Mouse (Mus musculus) CD4-positive, CD25-positive, alpha-beta regulatory T cell, adult 2 months (primary cell): Measurements from ENCODE around the gene Pomt2.
"Not testable (repeated sequence)": the region's sequence is repeated elsewhere in the genome, so short reads cannot be mapped to it uniquely, and the experiment has no call there.

Source experiments
- DNase-seq: peaks from one replicate; pipeline ENCODE4 v3.0.0-alpha.2; 2012; ENCODE audit warnings: low read depth, low spot score

The Pomt2 gene

DNA sequence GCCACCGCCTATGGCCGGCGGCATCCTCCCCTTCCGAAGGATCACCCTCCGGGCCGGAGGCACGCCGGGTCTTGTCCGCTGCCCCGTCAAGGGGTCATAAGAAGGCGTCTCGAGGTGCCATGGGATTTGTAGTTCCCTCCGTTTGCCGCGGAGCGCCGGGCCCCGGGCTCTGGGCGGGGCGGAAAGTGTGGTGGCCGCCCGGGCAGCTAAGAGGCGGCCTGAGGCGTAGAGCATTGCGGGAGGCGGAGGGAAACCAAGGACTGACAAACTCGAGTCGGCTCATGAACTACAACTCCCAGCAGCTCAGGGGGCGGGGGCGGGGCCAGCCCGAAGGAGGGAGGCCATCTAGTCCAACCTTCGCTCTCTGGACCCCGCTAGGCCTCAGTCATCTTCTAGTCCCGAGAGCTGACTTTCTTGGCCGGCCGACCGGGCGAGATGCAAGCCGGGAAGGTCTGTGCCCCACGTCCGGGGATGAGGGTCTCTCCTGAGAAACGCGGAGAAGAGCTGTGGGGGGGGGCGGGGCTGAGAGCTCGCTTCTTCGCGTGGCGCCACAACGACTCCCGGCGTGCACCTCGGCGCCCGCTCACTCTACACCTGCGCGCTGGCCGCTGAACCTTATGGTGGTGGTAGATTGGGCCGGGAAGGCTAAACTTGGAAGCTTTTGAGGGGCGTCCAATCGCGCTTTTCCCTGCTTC, at the start of gene Pomt2:
Gene Pomt2, minus strand, starts transcription at position 574 of the 695 bp plus-strand sequence.
- DNase-seq, result peak; percentile 96

DNA sequence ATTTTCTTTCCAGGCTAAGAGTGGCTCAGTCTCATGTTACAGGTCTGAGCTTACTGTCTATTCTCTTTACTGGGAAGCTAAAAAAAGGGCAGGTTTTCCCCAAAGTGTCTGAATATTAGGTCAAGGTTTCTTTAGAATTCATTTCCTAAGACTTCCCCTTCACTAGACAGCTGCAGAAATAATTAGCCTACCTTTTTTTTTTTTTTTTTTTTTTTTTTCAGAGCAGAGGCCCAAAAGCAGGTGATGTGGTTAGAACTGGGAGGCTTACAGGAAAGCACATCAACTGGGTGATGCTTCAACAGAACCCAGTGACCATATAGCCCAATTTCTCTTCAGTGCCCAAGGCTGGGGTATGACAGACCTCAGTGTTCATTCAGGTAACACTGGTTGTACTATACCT, 48.5 kb upstream of the Pomt2 start:
- no peak for DNase-seq

DNA sequence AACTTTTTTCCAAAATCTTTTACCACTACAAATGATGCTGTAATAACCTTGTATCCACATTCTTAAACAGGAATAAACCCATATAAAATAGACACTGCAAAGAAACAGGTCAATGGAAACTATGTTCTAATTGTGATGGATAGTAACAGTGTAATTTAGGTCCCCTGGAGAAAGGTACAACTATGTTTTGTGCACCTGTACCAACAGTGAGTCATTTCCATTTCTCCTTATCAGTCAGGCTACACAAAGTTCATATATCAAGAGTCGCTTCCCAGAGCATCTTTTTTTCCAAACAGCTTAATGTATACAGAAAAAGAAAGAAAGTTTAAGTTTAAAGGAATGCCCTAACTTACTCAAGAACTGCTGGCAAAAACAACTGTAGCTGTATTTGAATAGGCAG, 47.3 kb upstream of the Pomt2 start:
- DNase-seq, result no peak

DNA sequence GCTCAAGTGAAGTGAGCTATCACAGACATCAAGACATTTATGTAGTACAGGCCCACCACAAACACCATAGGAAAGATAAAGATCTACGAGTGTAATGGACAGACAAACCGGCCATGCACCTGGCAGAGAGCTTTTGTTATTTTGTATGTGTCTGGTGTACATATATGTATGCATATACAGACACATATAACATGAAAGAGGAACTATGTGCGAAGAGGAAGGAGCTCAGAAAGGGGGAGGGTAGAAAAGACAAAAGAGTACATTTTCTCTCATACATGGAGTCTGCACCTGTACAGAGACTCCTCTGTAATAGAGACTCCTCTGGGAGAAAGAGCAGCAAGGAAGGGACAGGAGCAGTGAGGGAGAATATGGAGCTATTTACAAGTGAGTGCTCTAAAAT, 45.2 kb upstream of the Pomt2 start:
- no peak for DNase-seq

DNA sequence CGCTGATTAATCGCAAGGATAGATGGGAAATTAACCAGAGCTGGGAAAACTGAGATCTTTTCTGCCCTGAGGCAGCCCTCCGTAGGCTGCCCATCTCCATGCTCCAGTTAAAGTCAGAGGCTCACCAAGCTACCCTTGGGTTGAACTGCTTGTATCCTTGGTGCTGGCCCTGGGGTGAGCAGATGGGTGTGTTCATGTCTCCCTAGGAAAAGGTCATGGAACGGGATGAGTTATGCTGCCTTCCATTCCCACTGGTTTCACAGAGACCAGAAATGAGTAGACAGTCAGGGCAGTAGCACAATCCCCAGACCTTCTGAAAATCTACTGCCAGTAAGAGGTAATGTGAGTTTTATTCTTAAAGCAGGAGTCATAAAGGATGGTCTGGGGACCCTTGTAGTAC, 29.9 kb upstream of the Pomt2 start:
- no peak for DNase-seq

DNA sequence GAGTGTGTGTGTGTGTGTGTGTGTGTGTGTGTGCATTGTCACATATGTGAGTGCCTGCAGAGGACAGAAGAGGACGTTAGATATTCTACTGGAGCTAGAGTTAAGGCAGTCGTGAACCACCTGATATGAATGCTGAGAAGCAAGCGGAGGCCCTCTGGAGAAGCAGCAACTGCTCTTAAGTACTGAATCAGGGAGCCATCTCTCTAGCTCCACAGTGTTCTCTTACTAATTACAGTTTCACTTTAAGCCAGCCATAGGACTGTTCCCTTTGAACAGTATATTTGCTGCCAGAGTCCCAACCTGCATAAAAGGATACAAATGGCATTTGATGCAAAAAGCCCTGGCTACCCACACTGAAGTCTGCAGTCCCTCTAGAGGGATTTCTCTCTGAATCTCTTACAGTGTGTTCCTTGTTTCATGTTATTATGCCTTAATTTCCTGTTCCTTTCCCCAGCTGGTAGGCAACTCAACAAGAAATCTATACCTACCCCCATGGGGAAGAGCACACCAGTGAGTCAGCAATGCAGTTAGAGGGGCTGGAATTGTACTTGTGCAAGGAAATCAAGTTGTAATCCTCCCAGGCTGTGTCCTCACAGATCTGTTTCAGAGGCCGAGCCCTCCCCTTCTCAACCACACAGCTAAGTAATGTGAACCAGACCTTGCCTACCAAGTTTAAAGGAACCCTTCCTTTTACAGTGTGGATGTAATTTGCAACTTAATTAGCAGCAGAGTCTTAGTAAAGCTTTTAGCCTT, 27.6 kb upstream of the Pomt2 start:
- DNase-seq, result no peak

DNA sequence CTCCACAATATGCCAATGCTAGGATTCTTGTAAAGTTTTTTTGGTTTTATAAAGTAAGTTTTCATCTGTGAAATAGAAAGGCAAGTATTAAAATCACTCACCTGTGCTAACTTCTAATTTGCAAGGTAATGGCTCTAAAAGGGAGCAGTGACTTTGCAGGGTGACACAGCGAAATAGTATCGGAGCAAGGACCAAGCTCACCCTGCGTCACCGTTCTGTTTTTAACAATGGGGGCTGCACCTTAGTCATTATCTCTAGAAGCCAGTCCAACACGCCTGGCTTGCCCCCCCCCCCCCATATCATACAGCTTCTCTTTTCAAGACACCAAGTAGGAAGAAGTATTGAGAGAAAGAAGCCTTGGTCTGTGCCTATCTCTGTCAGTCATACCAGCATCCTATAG, 13.0 kb upstream of the Pomt2 start:
- no peak for DNase-seq

DNA sequence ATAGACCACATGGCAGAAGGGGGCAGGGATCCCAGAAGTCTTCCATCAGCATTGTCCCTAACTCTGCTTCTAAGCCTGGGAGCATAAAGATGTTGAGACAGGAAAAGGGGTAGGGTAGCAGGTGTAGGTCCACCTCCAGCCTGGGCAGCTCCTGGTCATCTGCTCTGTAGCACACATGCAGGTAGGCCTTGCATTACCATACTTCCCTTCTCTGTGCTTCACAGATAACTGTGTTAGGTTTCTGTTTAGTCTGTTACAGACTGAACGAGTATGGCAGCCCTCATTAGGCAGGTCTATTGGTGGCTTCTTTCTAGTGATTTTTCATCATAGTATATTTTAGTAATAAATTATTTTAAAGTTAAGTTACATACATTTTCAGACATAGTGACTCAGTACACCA, 12.5 kb upstream of the Pomt2 start:
- DNase-seq, result no peak

DNA sequence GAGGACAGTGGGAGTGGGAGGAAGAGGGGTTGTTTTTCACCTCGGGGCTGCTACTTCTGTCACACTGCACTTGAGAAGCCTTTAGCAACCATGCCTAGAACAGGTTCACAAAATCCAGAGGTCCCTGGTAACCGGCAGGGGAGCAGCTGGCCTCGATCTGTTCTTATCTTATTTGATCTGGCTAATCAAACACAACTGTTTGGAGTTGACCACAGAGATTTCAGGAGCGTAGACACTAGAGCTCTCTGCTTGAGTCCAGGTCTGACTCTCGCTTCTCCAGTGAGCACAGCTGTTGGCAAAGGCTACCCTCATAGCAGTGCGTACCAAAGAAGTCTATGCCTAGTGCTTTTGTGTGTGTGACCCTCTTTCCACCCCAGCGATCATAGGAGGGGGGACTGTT, 10.3 kb upstream of the Pomt2 start:
- DNase-seq, result no peak

DNA sequence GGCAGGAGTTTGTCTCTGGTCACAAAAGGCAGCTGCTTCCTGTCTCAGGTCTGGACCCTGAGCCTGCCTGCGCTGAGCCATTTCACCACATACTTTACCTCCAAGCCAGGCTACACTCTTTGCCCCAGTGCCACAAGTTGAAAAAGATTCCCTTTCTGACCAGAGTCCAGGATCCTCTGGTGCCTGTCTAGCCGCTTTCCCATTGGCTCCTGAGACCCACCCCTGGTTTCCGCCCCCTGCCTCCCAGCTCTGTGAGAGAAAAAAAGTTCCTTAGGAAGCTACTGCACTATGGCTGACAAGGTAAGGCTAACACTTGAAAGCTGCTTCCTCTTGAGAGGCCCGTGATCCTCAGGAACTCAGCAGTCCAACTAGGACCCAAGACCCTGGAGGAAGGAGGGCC, 9.6 kb upstream of the Pomt2 start:
- DNase-seq, result no peak

DNA sequence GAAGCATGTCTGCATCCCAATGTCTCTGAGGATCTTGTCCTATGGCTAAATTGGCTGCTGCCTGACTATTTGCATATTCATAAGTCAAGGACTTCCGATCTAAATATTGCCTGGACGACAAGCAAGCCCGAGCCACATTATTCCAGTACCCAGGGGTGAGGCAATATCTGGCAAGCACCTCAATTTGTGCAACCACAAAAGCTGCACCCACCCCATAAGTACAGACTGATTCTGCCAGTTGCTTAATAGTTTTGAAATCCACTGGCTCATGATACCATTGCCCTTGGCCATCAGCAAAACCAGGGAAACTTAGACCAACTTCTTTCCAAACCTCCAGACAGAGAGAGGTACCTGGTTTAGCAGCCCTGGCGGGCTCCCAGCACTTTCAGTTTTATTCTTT, 6.7 kb upstream of the Pomt2 start:
- not testable (repeated sequence) for DNase-seq

DNA sequence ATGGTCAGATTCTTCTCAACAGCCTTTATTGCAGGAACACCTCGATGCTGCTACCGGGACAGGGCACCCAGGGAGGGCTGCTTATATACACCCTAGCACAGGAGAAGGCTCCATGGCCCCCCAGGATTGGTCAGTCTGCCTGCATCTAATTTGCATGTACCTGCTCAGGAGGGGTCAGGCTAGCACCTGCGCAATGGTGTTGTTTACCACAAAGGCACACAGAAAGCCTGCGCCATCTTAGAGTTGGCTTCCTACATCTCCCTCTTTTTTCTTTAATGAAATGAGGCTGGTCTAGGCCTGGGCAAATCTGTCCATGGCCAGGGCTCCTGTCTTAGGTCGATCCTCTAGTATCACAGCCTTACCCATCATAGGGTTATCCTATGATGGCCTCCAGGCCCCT, 1.7 kb upstream of the Pomt2 start:
- no peak for DNase-seq

DNA sequence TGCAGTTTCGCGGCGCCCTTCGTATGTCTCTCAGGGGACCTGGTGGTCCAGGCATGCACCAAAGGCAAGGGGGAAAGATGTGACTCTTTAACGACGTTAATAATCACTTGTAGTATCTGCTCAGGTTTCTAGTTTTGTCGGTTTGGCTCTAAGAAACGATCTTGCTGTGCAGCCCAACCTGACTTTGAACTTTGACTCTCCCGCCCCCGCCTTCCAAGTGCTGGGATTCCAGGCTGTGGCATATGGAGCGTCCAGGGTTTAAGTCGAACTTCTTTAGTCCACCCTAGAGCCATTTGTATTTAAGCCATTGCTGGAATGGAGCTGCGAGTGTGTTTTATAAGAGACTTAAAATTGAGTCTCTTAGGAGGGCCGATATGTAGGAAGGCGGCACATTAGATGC, 368 bp upstream of the Pomt2 start:
- no peak for DNase-seq

DNA sequence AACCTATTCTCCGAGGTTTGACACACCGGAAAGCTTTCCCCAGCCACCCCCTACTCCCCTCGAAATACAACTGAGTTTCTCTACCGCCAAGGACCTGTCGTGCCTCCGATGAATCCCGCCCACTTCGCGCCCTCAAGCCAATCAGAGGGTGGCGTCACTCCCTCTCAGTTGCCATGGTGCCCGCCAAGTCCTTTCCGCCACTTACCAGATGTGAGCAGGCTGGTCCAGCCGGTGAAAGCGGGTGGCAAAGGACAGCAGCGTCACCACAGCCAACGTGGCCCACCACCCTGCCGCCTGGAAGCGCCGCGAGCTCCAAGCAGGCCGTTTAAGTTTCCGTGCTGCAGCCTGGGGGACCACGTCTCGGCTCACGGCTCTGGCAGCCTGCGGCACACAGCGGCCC, 802 bp downstream of the Pomt2 start, which contains the start of gene Gstz1:
Gene Gstz1, plus strand, starts transcription at position 200 of the 400 bp plus-strand sequence.
- peak; percentile 93 for DNase-seq

DNA sequence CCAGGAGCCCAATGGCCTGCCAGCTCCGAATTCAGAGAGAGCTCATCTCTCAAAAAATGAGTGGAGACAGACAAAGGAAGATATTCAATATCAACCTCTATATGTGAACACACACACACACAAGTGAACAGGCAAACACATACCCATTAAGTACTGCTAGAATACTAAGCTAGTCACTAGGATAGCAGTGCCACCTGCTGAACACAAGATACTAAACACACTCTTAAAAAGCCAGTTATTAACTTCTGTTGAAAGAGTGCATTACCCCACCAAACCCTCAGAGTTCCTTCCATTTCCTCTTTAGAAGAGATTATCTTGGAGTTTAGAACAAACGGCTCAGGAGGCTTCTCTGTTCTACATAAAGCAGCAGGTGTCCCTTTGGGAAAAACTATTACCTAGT, 5.6 kb downstream of the Pomt2 start:
- no peak for DNase-seq

DNA sequence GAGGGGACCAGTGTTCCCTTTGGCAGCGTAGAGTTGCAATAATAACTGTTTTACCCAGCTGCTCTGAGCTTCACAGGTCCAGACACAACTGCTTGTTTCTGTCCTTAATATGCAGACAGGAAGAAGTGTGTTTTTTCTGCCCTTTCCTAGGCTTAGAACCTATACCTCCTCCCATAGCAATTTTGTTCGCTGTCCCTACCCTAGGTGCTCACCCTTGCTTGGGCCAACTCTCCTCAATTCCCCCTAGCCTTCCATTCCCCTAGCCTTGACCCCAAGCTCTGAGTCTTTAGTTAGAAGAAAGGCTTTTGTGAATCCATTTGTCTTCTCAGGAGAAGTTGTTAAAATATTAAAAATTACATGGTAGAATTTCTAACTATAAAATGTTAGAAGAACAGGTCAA, 9.0 kb downstream of the Pomt2 start:
- DNase-seq, result no peak

DNA sequence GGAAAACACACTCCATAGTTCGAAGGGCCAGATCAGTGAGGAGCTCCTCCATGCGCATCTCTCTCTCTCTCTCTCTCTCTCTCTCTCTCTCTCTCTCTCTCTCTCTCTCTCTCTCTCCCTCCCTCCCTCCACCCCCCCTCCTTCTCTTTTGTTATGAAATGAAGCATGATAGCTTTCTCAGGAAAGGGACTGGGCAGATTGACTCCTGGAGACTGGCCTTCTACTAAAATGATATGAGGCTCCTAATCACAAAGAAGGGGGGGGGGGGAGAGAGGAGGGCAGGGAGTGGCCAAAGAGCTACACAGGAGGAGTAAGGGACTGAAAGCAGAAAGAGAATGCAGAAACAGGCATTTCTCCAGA, 9.4 kb downstream of the Pomt2 start:
- DNase-seq, result no peak

DNA sequence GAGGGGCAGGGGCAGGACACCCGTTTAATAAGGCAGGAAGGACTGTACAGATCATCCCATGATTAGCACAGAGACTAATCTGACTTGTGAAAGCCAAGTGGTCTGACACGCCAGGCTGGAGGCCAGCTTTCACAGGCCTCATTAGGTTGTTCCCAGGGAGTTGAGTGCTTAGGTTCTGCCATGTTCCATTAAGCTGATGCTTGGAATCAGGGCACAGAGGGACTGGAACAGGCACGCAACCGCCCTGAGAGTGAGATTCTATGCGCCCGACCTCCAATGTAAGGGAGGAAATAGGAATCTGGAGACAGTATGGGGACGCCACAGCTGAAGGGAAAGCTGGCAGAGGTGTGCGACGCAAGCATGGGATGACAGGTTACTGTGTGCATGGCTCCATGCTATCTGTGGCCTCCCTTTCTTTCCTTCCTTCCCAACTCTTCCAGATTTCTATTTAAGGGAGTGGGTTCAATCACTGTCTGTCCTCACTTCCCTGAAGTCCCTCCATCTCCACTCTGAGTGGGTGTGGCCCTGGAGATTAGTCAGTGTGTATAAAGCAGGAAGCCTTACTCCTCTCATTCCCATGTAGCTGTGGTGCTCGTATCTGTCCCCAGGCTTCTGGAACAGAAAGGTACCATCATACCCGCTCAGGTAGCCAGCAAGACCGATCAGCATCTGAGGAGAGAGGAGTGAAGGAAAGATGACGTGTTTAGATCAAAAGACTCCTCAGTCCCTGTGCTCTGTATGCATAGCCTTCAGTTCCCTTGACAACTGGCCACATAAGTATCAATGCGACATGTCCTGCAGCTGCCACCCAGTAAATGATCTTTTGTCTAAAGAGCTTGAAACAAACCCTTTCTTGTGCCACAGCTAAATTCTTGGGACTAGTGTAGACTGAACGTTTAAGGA, 10.1 kb downstream of the Pomt2 start:
- no peak for DNase-seq

DNA sequence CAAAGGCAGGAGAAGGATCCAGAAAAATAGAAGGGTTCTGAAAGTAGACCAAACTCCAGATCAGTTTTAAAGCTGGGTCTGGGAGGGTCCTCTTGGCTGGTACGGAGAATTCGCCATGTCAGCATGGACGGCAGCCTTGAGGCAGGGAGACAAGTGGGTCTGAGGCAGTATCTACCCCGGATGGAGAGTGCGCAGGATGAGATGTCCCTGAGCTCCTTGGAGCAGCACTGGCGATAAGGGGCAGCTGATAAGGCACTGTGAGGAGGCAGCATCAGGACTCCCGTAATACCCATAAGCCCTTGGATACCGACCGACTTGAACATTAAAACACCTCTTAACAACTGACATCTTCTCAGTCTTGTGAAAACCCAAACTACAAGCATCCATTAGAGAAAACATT, 15.0 kb downstream of the Pomt2 start:
- DNase-seq, result no peak

DNA sequence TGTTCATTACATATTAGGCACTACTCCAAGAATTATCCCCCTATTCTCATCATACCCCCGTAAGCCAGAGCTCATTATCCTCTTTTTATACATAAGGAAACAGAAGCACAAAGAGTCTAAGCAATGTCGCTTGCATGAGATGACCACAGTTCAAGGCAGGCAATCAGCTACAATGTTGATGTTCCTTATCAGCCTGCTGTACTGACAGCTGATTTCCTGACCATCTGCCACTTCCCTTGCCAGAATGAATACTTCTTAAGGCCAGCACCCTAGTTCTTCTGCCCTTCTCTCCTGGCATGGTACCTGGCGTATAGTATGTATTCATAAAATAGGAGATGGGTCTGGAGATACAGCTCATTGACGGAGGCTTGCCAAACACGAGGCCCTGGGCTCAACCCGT, 15.6 kb downstream of the Pomt2 start:
- DNase-seq, result no peak

DNA sequence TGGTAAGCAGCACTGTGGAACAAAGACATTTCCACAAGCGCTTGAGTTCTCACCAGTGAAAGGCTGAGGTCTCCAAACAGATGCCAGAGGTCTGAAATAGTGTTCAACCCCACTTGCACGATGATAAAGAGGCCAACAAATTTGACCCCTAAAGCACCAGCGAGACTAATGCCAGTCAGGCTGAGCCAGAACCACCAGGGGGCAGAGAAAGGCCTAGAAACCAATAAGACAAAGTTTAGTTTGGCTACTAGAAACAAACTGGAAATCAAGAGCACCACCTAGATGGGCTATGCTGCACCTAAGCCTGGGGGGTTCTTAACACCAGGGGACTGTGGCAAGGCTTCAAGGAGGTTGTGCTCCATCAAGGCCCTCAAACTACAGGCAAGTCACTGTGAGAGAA, 16.1 kb downstream of the Pomt2 start:
- DNase-seq, result peak; percentile 50

DNA sequence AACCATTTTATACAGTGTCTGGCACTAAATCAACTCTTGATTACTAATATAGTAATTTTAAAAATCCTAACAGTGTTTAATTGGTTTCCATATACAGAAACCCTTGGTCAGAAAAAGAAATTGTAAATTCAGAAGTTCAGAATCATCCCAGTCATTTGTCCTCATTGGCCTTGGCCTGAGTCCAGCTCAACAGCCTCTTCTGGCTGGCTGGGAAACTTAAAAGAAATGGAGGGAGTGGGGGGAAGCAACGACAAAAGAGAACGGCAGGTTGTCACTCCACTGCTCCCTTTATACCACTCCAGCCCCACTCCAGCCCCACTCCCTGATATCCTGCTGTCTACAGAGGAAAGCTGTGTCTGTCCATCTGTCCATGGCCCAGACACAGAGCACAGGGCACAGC, 16.6 kb downstream of the Pomt2 start:
- DNase-seq, result no peak
